Mouse (Mus musculus) kidney, postnatal 10 days (tissue): ENCODE results near the gene Nos3.
"Not testable (repeated sequence)": the region's sequence is repeated elsewhere in the genome, so short reads cannot be mapped to it uniquely, and the experiment has no call there.

Experiments
- DNase-seq: peaks from one replicate; pipeline ENCODE4 v3.0.0; 2021; ENCODE audit warnings: mixed read lengths

The Nos3 gene

DNA sequence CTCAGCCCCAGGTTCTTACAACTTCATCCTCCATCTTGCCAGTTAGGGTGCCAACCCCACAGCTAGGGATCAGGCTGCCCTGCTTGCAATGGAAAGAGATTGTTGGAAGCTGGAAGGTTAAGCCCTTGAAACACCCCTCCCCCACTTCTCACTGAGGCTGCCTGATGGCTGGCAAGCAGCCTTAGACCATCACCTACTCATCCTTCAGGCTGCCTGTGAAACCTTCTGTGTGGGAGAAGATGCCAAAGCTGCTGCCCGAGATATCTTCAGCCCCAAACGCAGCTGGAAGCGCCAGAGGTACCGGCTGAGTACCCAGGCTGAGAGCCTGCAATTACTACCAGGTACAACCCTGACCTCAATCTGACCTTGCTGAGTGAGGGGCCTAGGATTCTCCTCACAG lies 14.9 kb downstream of the Nos3 start:
- DNase-seq: no peak

DNA sequence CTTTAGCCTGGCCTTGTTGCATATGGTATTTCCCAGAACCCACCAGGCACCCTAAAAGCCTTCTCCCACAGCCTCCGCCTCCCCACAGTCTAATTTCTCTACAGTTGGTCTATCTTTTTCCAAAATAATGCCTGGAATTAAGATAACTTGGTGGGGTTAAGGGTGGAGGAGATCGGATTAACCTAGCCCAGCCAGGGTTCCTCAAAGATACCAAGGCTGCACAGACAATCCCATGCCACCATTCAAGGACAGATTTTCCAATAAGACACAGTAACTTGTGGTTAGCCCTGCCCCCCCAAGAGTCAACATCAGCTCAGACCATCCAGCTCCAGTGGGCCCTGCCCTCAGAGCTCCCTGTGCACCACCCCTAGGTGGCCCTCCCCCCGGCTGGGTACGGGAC lies 15.9 kb downstream of the Nos3 start:
- no peak for DNase-seq

DNA sequence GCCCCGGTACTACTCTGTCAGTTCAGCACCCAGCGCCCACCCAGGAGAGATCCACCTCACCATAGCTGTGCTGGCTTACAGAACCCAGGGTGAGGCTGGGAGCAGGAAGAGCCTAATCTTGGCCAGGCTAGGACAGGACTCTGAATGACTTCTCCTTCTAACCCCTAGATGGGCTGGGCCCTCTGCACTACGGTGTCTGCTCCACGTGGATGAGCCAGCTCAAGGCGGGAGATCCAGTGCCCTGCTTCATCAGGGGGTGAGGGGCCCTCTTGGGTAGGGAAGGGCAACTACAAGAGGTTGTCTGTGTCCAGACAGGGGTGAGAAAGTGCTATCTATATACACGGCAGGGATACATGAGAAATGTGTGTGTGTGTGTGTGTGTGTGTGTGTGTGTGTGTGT lies 16.9 kb downstream of the Nos3 start:
- no peak for DNase-seq

DNA sequence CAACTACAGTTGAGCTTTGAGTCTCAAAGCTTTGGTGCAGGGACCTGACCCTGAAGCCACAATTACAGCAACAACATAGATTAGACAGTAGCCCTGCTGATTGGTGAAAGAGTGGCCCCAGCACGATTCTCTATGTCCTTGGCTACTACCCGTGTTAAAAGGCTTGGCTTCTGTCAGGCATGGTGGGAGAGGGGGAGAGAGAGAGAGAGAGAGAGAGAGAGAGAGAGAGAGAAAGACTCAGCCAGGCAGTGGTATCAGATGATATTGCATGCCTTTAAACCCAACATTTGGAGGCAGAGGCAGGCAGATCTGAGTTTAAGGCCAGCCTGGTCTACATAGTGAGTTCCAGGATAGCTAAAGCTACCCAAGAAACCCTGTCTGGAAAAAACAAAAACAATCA lies 17.4 kb downstream of the Nos3 start:
- DNase-seq: no peak

DNA sequence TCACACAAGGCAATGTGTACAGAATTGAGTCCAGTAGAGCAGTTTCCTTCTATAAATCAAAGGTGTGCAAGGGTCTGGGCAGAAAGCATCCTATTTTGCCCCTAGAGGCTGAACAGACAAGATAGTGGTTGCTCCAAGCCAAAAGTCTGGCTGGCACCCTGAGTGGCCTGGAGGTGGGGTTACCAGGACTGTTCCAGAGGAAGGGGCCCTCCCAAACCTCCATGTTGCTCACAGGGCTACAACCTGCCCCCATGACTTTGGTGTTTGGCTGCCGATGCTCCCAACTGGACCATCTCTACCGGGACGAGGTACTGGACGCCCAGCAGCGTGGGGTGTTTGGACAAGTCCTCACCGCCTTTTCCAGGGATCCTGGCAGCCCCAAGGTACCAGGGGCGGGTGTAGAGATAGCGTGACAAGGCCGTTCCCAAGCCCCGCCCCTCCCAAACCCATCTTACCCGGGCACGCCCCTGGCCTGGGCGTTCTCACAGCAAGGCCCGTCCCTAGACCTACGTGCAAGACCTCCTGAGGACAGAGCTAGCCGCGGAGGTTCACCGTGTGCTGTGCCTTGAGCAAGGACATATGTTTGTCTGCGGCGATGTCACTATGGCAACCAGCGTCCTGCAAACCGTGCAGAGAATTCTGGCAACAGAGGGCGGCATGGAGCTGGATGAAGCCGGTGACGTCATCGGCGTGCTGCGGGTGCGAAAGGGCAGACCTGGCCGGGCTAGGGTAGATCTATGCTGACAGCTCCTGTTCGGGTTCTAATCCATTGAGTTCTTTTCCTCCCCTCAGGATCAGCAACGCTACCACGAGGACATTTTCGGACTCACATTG lies 18.6 kb downstream of the Nos3 start:
- DNase-seq: peak; percentile 93

DNA sequence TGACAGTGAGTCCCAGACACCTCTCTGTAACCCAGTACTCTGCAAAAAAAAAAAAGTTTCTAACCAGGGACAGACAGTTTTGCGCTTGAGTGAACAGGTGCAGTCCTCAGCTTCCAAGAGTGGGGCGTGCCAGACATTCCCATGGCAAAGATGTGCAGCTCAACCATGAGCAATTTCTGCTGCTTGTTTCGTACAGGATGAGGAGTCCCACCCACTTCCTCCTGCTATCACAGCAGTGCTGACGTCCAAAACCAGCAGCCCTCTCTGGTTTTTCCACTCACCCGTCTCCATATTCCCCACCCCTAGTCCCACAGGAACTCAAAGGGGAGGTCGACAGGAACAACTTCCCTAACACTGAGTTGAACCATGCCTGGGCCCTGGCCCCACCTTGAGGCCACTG lies 19.8 kb downstream of the Nos3 start:
- peak; percentile 53 for DNase-seq

DNA sequence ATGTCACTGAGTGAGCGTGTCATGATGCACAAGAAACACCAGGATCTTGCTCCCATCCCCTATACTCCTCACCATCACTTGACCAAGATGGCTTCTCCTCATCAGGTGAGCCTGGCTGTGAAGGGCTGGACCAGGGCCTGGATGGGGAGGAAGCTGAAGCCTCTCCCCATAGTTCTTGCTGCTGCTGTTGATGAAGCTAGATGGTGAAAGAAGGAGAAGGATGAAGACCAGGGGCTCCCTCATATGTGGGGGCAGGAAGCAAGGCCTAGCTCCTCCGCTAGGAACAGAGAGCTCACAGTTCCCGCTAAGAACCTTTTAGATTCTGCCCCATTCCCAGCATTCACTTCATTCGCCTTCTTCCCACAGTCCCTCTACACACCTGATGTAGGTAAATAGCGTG lies 20.8 kb downstream of the Nos3 start:
- DNase-seq: no peak

DNA sequence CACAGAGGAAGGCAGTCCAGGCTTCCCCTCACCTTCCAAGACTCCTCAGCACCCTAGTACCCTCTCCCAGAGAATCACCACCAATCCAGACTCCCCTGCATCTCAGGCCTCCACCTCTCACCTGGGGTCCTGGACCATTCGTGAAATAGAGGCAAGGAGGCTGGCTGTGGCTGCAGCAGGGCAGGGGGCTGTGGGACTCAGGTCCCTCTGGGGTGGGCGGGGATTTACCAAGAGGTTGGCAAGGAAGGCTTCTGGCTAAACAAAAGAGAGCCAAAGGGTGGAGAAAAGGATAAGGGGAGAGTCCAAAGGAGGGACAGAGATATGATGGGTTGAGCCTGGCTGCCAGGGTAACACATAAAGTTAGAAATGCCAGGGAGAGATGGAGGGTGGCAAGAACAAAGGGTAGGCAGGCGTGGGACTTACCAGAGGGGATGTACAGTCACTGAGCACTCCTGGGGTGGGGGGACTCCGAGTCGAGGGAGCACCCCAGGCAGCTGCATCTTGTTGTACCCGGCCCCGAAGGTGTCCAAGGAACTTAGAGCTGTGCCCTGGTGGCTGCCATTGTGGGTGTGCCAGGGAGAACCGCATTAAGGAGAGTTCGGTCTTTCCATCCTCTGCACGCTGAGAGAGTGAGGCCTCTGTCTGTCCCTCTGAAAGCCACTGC lies 21.4 kb downstream of the Nos3 start:
- DNase-seq: no peak

DNA sequence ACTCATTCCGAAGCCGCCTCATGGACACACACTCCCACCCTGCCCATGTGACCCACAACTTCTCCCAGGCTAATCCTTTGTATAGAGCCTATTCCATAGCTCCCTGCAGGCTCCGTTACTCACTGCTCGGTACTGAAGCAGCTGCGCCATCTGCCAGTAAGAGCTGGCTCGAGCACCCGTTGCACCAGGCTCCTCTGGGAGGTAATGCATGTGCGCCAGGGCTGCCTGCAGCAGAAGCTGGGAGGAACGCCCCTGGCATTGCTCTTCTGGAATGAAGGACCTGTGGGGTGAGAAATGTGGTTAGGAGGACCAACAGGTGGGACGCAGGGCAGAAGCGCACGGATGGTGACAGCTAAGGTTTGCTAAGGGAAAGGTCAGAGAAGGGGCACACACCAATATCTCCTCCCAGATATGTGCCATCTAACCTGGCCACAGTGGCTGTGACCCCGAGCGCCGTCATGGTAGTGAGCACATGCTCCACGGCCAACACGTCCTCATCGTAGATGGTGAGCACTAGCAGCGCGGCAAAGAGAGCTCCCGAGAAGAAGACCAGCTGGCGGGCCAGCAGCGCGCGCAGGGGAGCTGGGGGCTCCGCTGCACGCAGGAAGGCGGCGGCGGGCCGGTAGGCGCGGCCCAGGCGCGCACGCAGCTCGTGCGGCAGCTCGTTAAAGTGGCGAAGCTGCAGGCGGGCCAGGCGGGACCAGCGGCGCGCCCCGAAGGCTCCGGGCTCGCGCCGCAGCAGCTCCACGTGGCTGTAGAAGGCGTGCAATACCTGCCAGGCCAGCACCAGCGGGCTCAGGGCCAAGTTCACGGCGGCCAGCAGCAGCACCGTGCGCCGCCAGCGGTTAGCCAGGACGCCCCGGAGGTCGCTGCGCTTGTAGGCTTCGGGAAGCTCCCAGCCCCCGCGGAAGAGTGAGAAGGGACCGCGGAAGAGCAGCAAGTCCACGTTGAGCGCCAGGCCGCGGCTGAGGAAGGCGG lies 22.9 kb downstream of the Nos3 start:
- peak; percentile 82 for DNase-seq

DNA sequence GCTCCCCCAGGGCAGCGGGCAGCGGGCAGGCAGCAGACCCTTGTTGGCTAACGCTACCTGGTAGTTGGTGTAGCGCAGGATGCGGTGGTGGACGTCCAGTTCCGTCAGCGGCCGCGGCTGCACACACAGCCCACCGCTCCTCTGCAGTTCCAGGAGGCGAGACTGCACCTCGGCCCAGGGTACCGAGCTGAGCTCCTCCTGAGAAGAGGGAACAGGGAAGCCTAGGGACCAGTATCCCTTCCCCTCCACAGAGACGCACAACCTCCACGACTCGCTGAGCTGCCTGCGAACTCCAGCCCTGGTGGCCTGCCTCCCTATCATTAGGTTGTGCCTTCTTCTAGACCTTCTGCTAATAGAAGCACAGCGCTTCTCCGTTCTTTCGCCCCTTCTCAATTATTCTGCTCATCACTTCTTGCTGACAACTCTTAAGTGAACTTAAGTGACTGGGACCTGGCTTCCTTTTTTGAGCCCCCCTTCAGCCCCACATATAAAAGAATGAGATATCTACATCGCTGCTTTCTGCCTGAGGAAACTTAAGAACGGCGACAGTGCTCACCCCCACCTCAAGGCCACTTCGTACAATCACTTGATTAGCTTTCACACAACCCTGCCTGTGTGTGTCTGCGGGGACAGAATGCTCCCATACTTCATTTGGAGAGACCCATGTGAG lies 23.8 kb downstream of the Nos3 start:
- DNase-seq: no peak

DNA sequence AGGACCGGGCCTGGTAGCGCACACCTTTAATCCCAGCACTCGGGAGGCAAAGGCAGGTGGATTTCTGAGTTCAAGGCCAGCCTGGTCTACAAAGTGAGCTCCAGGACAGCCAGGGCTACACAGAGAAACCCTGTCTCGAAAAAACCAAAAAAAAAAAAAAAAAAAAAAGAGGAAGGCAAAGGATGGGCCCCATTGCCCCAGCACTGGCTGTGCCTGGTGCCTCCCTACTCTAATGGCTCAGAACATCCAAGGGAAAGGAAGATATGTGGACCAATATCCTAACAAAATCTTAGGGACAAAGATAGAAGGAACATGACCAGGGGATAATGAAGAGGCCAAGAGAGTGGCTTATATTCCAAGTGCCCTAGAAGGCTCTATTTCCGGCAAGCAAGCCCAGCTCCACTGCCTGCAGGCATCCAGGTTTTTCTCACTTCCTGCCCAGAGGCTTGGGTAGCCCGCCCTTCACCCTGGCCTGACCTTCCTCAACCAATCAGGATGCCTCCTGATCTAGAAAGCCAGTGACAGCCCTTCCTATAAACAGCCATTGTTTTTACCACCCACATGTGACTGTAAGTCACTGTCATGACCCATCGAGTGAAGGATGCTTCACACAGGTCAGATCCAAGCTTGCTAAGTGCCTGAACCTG lies 24.5 kb downstream of the Nos3 start:
- DNase-seq: peak; percentile 54

DNA sequence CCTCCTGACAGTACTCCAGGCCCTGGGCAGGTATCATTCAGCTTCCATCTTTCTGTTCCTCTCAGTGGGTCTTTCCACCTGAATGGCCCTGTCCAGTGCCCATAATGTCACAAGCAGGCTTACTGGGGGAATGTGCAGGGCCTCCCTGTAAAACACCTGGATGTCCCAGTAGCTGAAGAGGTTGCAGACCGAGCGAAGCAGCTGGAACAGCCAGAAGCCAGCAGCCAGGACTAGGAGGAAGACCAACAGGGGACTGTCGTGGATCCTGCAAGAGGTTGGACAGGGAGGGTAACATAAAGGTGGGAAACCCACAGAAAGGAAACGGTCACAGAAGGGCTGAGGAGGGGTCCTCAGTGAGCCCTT lies 25.0 kb downstream of the Nos3 start:
- no peak for DNase-seq

DNA sequence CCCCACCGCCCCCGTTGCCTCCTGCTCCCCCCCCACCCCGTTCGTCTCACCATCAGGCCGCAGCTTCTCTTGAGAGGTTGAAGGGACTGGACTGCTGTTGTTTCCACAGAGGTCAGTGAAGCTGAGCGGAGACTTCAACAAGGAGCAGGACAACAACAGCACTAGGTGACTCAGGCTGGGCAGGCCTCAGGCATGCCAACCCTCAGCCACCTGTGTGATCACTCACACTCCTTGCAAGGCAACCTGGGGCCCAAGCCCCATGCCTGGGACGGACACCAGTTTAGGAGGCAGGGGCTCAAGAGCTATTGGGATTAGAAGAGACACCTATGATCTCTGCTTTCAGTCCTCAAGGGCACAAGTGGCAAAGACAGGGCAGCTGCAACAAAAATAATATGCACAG lies 27.3 kb downstream of the Nos3 start, which contains the start of gene Atg9b:
Gene Atg9b, minus strand, starts transcription at position 280 of the 400 bp plus-strand sequence.
- no peak for DNase-seq

DNA sequence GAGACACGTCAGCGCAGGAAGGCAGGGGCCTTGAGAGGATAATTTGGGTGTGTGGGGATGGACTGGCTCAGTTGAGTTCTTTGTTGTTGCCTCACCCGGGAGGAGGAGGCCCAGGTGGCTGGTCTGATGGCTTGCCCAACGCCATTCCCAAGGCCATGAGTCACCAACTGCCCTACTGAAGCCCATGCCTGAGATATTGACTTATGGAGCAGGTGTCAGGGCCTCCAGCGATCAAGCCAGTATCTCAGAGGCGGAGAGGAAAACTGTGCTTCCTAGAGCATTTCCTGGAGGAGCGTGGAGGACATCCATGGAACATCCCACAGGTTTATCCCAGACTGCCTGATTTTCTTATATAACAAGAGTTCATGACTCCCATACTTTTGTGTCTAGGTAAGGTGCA lies 28.1 kb downstream of the Nos3 start:
- no peak for DNase-seq

DNA sequence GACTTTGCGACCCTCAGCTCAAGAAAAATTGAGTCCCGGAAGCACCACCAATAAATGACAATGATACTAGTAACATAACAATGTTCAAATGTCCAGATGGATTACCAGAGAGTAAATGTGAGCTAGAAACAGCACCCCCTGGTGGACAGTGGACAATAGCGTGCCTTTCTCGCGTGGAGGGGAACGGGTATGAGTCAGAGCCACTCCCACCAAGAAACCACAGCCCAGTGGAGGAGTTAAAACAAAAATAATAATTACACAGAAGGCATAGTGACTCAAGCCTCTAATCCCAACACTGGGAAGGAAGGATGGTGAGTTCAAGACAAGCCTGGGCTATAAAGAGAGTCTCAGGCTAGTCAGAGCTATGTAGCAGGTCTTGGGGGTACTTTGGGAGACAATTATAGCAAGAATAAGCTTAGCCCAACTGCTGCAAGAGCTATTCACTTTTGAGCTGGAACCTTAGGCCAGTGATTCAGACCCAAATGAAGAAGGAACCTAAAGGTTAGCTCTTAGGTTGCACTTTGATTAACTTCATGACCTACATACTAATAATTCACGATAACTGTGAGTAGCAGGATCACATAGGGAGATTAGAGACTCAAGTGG lies 28.9 kb downstream of the Nos3 start, which contains the start of gene Abcb8:
Gene Abcb8, plus strand, starts transcription at position 272 of the 606 bp plus-strand sequence.
- DNase-seq: peak; percentile 87

DNA sequence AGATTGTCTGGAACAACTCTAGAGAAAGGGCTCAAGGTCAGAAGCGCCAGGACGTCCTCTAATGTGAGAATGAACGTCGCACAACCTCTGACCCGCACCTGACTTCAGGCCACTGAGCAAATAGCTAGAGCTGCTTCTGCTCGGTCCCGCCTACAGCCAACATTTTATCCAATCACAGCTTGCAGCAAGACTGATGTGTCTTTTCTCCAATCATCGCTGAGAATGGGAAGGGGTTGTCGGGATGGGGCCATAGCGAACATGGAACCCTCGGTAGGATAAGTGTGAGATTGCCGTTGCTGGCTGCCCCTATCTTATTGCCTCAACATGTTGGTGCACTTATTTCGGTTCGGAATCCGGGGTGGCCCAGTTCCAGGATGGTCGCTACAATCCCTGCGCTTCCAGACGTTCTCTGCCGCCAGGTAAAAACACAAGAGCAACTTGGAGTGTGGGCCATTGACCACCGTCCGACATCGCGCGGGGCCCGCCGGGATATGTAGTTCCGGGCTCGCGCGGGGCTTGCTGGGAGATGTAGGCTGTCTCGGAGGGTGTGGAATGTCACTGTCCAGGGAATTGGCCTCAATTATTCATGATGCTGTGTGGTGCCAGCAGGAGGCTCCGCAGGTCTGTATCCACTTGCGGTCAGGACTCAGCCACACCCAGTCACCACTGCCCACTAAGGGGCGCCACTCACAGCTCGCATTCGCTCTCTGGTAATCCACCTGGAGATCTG lies 29.7 kb downstream of the Nos3 start:
- peak; percentile 96 for DNase-seq

DNA sequence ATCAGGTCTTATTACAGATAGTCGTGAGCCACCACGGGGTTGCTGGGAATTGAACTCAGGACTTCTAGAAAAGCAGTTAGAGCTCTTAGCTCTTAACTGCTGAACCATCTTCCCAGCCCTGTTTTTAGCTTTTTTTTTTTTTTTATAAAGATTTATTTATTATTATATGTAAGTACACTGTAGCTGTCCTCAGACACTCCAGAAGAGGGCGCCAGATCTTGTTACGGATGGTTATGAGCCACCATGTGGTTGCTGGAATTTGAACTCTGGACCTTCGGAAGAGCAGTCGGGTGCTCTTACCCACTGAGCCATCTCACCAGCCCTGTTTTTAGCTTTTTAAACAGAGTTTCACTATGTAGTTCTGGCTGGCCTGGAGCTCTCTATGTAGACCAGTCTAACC lies 31.6 kb downstream of the Nos3 start:
- not testable (repeated sequence) for DNase-seq

DNA sequence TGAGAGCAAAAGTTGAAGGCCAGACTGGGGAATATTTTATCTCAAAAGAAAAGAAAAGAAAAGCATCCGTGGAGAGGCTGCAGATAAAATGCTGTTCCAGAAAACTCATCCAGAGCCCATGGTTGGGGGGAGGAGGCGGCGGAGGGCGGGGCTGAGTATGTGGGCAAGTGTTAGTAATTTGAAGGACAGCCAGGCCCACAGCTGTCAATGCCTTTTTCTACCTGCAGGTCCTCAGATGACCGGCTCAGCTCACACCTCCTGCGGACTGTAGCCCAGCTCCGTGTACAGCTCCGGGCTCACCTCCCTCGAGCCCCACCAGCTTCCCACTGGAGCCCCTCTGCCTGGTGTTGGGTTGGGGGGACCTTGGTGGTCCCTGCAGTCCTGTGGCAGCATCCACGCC lies 35.1 kb downstream of the Nos3 start:
- no peak for DNase-seq

DNA sequence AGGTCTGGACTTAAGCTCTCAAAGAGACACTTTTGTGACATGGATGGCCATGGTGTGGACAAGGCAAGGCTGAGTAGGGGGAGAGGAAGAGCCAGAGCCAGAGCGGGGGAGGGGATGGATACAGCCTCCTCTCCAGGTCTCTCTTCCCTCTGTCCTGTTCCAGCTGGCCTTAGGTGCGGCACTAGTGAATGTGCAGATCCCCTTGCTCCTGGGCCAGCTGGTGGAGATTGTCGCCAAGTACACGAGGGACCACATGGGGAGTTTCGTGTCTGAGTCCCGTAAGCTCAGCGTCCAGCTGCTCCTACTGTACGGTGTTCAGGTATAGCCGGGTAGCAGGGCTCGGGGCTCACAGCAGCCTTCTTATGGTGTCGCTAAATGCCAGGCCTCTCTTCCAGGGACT lies 35.8 kb downstream of the Nos3 start:
- no peak for DNase-seq

DNA sequence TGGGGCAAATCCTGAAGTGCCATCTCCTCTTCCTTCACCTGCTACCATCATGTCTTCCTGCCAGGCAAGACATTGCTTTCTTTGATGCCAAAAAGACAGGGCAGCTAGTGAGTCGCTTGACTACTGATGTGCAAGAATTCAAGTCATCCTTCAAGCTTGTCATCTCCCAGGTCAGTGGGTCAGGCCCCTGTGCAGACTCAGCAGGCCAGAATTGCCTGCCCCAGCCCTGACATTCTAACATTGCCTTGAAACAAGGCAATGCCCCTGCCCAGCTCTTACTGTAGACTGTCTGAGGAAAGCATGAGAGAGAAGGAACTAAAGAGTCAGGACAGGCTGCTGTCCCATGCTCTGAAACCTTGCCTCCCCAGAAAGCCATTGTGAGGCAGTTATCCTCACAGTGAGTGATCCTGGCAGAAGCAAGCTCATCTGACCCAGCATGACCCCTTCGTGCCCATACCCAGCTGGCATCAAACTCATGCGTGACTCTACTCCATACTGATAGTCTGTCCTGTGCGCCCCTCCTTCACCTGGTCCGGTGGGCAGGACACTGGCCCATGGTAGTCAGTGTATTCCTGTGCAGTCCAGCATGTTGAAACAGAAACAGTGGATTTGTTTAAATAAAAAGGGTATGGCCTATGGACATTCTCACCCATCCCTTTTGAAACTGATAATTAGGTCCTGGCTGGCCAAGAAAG lies 36.4 kb downstream of the Nos3 start:
- DNase-seq: no peak
